Mouse (Mus musculus) G1E (cell line): Measurements from ENCODE around the gene Zfp991. TPM values are rescaled to one million over a fixed set of nuclear protein-coding genes. Genes with fewer than 3 reads are reported as not detected.
"Not testable (repeated sequence)": the region's sequence is repeated elsewhere in the genome, so short reads cannot be mapped to it uniquely, and the experiment has no call there.

Source experiments
- ATAC-seq: 2 replicates; pipeline ENCODE4 v1.8.0; 2016; ENCODE audit warnings: mild to moderate bottlenecking; ENCODE audit not compliant: insufficient number of reproducible peaks, poor library complexity, low FRiP score, severe bottlenecking; ENCODE audit errors: extremely low read depth
- DNase-seq: peaks from one replicate; pipeline ENCODE4 v3.0.0; 2012; ENCODE audit warnings: low spot score
- H3K27me3 ChIP-seq: 2 replicates; pipeline ENCODE4 v1.6.1; 2012; ENCODE audit warnings: mild to moderate bottlenecking, low read length, inconsistent platforms; ENCODE audit not compliant: insufficient read depth
- H3K36me3 ChIP-seq: replicated peaks from 2 replicates; pipeline ENCODE3; 2012; ENCODE audit warnings: mild to moderate bottlenecking, inconsistent platforms
- H3K4me1 ChIP-seq: 2 replicates; pipeline ENCODE4 v1.6.1; 2012; ENCODE audit warnings: low read depth, low read length, inconsistent platforms, mixed read lengths; ENCODE audit not compliant: insufficient read depth
- H3K4me3 ChIP-seq: 2 replicates; pipeline ENCODE4 v1.5.1; 2012; ENCODE audit warnings: low read depth, mild to moderate bottlenecking, inconsistent platforms, low read length, moderate library complexity, mixed read lengths
- H3K9me3 ChIP-seq: replicated peaks from 2 replicates; pipeline ENCODE4 v1.6.1; 2012; ENCODE audit warnings: inconsistent platforms
- polyA plus RNA-seq: library from polyadenylated mRNA; stranded (reverse); fragments of >175 nt; gene quantifications from 2 replicates; pipeline ENCODE4 v1.2.3, GENCODE M21; 2012
- total RNA-seq, 2 experiments: library from RNA; stranded (forward) in 1 of 2; stranded (reverse) in 1 of 2; fragments of 200-1000 nt in 1 of 2; fragments of >200 nt in 1 of 2; fragmentation: Nextera tagmentation in 1 of 2; gene quantifications; 2 replicates each; pipeline ENCODE4 v1.2.3; 2014 to 2017

The Zfp991 gene
- total RNA-seq (2014; fragmentation: Nextera tagmentation): 8.4 and 25.2 TPM in 2 replicates
- total RNA-seq (2017): 8.7 and 10.7 TPM in 2 replicates
- not detected in 2 replicates for polyA plus RNA-seq

GRCm38 (mm10) chr4:147131837-147132459 is at the start of gene Zfp991:
Gene Zfp991, plus strand, starts transcription at chr4:147132038.
- not testable (repeated sequence) for H3K9me3 ChIP-seq, DNase-seq, H3K4me3 ChIP-seq, H3K27me3 ChIP-seq, H3K4me1 ChIP-seq, H3K36me3 ChIP-seq
- peak; percentile 68 for ATAC-seq

- H3K36me3 ChIP-seq, ATAC-seq, H3K4me1 ChIP-seq, H3K4me3 ChIP-seq, H3K27me3 ChIP-seq, DNase-seq, H3K9me3 ChIP-seq: not testable (repeated sequence)
Observed at GRCm38 (mm10) chr4:147095641-147096040, 36.2 kb upstream of the Zfp991 start.

GRCm38 (mm10) chr4:147101666-147102626 is 29.9 kb upstream of the Zfp991 start:
- DNase-seq, H3K27me3 ChIP-seq, H3K9me3 ChIP-seq, H3K4me1 ChIP-seq, ATAC-seq, H3K36me3 ChIP-seq, H3K4me3 ChIP-seq: not testable (repeated sequence)

GRCm38 (mm10) chr4:147103814-147104213 is 28.0 kb upstream of the Zfp991 start:
- H3K36me3 ChIP-seq, ATAC-seq, H3K4me1 ChIP-seq, H3K9me3 ChIP-seq, DNase-seq, H3K27me3 ChIP-seq, H3K4me3 ChIP-seq: not testable (repeated sequence)

GRCm38 (mm10) chr4:147117839-147118238 is 14.0 kb upstream of the Zfp991 start:
- not testable (repeated sequence) for H3K27me3 ChIP-seq, DNase-seq, H3K9me3 ChIP-seq, ATAC-seq, H3K4me3 ChIP-seq, H3K36me3 ChIP-seq, H3K4me1 ChIP-seq

- H3K9me3 ChIP-seq, H3K36me3 ChIP-seq, H3K4me3 ChIP-seq, H3K27me3 ChIP-seq, DNase-seq, H3K4me1 ChIP-seq: not testable (repeated sequence)
- 0 out of 2 replicates have a peak, but pooled peaks have one; percentile 32 for ATAC-seq
Observed at GRCm38 (mm10) chr4:147122286-147122685, 9.6 kb upstream of the Zfp991 start.

GRCm38 (mm10) chr4:147123797-147124196 is 8.0 kb upstream of the Zfp991 start:
- not testable (repeated sequence) for H3K27me3 ChIP-seq, DNase-seq, H3K36me3 ChIP-seq, H3K4me3 ChIP-seq, ATAC-seq, H3K9me3 ChIP-seq, H3K4me1 ChIP-seq

- not testable (repeated sequence) for ATAC-seq, H3K4me1 ChIP-seq, H3K36me3 ChIP-seq, H3K27me3 ChIP-seq, DNase-seq, H3K9me3 ChIP-seq
- H3K4me3 ChIP-seq: peak overlapping the region; percentile 56; the same call in 1 of the 2 replicates
Observed at GRCm38 (mm10) chr4:147124400-147125306, 7.2 kb upstream of the Zfp991 start.

GRCm38 (mm10) chr4:147125326-147125725 is 6.5 kb upstream of the Zfp991 start:
- not testable (repeated sequence) for ATAC-seq, DNase-seq, H3K4me1 ChIP-seq, H3K36me3 ChIP-seq, H3K4me3 ChIP-seq, H3K9me3 ChIP-seq, H3K27me3 ChIP-seq

GRCm38 (mm10) chr4:147125870-147126269 is 6.0 kb upstream of the Zfp991 start:
- DNase-seq, H3K4me3 ChIP-seq, H3K4me1 ChIP-seq, H3K36me3 ChIP-seq, ATAC-seq, H3K9me3 ChIP-seq, H3K27me3 ChIP-seq: not testable (repeated sequence)

- not testable (repeated sequence) for H3K27me3 ChIP-seq, H3K36me3 ChIP-seq, H3K9me3 ChIP-seq, H3K4me1 ChIP-seq, ATAC-seq, H3K4me3 ChIP-seq, DNase-seq
Observed at GRCm38 (mm10) chr4:147126435-147126834, 5.4 kb upstream of the Zfp991 start.
